Mouse (Mus musculus): ENCODE data around the gene Hpse. TPM values are rescaled to one million over a fixed set of nuclear protein-coding genes. Genes with fewer than 3 reads are reported as not detected.

Hpse gene
- polyA plus RNA-seq, 1 experiment: 5.4 TPM

DNA sequence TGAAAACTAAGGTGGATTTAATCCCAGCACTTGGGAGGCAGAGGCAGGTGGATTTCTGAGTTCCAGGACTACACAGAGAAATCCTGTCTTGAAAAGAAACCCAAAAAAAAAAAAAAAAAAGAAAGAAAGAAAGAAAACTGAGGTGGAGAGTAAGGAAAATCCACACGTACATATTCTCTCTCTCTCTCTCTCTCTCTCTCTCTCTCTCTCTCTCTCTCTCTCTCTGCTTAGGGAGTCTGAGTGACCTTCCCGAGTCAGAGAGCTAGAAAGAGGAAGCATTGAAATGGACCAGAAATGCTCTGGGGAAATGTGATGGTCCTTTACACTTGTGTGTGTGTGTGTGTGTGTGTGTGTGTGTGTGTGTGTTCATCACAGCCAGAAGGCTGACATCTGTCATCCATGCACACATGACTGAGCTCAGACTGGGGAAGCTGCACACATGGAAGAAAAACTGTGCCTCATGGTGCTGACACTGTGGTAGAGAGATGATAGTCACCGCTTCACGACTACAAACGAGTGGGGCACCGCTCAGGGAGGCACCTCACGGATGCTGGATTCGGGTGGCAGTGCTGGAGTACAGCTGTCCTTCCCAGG, 84.5 kb downstream of the Hpse start:
- Histone ChIP-seq H3K27ac (ENCODE audit: insufficient read depth, low read depth, low read length) (peak overlapping the region; percentile 94), H3K36me3 (ENCODE audit: control insufficient read depth, insufficient read depth, low read length) (no peaks in the 10 kb centered on the region), H3K27me3 (ENCODE audit: control insufficient read depth, insufficient read depth, low read length) (no peaks in the 10 kb centered on the region), H3K4me3 (ENCODE audit: low read depth, low read length) (no peak overlapping the region), H3K4me1 (ENCODE audit: control insufficient read depth, insufficient read depth, insufficient read length, low read length) (peaks cover 60% of the 10 kb centered on the region)
- no peak for TF ChIP-seq POLR2A (IDR thresholded peaks at IDR 0.05; ENCODE audit: low read depth, low read length)
- TF ChIP-seq CTCF (IDR thresholded peaks at IDR 0.05; ENCODE audit: extremely low read depth, insufficient read length, insufficient replicate concordance, low read depth, low read length): no peak
- 84% methylated on average over 8 of the region's 8 CpGs for WGBS

DNA sequence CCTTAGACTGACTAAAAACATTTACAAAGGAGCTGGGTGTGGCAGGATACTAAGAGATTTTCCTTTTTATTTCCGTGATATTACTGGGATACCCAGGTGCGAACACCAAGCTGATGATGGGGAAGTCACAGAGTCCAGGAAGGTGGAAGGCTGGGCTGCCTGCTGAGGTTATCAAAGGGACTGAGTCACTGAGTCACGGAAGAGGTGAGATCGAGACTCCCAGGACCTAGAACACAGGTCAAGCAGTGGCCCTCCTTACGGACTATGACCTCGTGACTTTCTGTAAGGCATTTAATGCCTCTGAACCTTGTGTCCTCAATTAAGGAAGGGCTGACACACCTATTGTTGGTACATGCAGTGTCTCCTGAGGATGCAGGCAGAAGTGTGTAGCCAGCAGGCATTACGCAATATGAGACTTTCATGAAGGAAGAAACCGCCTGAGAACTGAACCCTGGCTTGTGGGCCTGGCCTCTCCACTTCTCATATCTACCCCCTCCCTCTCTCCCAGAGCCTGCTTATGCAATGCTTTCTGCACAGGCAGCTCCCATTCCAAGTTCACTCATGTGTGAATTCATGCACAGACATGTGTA, 86.9 kb downstream of the Hpse start:
- H3K4me1 ChIP-seq (ENCODE audit: control insufficient read depth, insufficient read depth, insufficient read length, low read length): peaks cover 42% of the 10 kb centered on the region
- no peak overlapping the region for H3K4me3 ChIP-seq (ENCODE audit: low read depth, low read length)
- peak overlapping the region; percentile 96 for H3K27ac ChIP-seq (ENCODE audit: insufficient read depth, low read depth, low read length)
- H3K36me3 ChIP-seq (ENCODE audit: control insufficient read depth, insufficient read depth, low read length): no peaks in the 10 kb centered on the region
- H3K27me3 ChIP-seq (ENCODE audit: control insufficient read depth, insufficient read depth, low read length): no peaks in the 10 kb centered on the region
- 22% methylated on average over 8 of the region's 8 CpGs for WGBS
- no peak for TF ChIP-seq POLR2A (IDR thresholded peaks at IDR 0.05; ENCODE audit: low read depth, low read length)
- no peak for TF ChIP-seq CTCF (IDR thresholded peaks at IDR 0.05; ENCODE audit: extremely low read depth, insufficient read length, insufficient replicate concordance, low read depth, low read length)

Other genes with a start within 250 kb of the Hpse start
- gene Lin54, start 219.1 kb downstream of the Hpse start, polyA plus RNA-seq (2012; rRNA removed): 1.9 and 6.3 TPM in 2 replicates
- 7.3 and 14.0 TPM in 2 replicates for gene Cops4, start 201.4 kb downstream of the Hpse start, polyA plus RNA-seq (2012; rRNA removed)
- 1,430 and 1,806 TPM in 2 replicates for gene Plac8, start 147.5 kb downstream of the Hpse start, polyA plus RNA-seq (2012; rRNA removed)
- gene Coq2, start 44.6 kb downstream of the Hpse start, polyA plus RNA-seq (2012; rRNA removed): 71.5 and 86.2 TPM in 2 replicates
- 2.5 and 4.8 TPM in 2 replicates for gene Helq, start 78.9 kb upstream of the Hpse start, polyA plus RNA-seq (2012; rRNA removed)
- 1.8 and 3.4 TPM in 2 replicates for gene Mrps18c, start 78.9 kb upstream of the Hpse start, polyA plus RNA-seq (2012; rRNA removed)
- 0.63 and 0.95 TPM in 2 replicates for gene Abraxas1, start 101.2 kb upstream of the Hpse start, polyA plus RNA-seq (2012; rRNA removed)
- gene Gpat3, start 126.0 kb upstream of the Hpse start, polyA plus RNA-seq (2012; rRNA removed): 10.9 and 28.4 TPM in 2 replicates

All from small intestine, adult 2 months (tissue).